Mouse (Mus musculus) layer of hippocampus, postnatal 14 days (tissue): ENCODE measurements around the gene Zar1l. TPM values are rescaled to one million over a fixed set of nuclear protein-coding genes. Genes with fewer than 3 reads are reported as not detected.

Source experiments
- DNase-seq, 2 experiments: peaks; one replicate each; pipeline ENCODE4 v3.0.0; 2021 to 2022; ENCODE audit warnings: low spot score in 2 of 2, mixed read lengths in 1 of 2
- total RNA-seq, 2 experiments: library from RNA; stranded (reverse); gene quantifications; 2 replicates each; pipeline ENCODE4 v1.2.3; 2021

The Zar1l gene
- total RNA-seq, 2 experiments from 2014 or later, result not detected

DNA sequence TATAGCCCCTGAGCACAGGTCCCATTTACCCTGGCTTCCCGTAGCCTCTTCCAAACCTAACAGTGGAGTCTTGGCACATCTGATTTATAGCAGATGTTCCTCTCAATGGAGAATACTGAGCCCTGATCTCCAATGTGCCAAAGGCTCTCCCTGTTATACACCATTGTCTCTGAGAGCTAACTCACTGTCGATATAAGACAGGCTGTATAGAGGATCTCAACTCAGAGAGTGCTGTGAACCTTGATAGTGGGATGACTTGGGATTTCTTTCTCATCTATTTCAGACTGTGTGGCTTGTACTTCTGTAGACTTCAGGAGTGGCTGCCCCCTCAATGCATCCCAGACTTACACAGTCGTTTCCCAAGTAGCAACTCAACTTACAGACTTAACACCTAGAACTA, 27.7 kb downstream of the Zar1l start:
- DNase-seq, result no peak

DNA sequence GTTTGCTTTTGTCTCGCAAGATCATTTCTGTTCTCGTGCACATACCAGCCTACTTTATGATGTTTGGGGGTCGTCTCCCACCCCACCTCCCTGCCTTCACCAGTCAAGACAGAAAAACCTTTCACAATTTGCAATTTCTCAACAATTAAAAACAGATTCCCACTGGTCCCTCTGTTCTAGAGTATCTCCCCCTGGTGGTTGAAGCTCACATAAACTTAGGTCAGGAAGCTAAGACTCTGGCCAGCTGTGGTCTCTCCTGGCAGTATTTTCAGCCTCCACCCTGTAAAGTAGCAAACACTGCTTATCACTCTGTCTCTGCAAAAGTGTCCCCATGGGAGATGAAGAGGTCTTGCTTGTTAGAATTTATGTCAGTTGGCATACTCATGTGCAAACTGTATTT, 32.8 kb downstream of the Zar1l start:
- DNase-seq, result no peak

DNA sequence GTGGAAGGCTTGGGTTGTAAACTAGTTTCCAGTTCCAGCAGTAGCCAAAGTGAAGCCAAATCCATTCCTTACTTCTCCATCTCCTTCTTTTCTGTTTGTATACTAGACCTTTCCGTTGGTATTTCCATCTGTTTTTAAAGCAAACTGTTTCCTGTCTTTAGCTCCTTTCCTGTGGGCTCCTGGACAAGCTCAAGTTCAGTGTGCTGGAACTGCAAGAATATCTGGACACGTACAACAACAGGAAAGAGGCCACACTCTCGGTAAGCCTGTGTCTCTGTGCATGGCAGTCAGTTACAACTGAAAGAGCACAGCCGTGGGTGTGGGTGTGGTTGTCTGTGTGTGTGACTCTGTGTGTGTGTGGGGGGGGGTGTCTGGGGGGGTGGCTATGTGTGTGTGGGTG, 39.4 kb downstream of the Zar1l start:
- no peak for DNase-seq

DNA sequence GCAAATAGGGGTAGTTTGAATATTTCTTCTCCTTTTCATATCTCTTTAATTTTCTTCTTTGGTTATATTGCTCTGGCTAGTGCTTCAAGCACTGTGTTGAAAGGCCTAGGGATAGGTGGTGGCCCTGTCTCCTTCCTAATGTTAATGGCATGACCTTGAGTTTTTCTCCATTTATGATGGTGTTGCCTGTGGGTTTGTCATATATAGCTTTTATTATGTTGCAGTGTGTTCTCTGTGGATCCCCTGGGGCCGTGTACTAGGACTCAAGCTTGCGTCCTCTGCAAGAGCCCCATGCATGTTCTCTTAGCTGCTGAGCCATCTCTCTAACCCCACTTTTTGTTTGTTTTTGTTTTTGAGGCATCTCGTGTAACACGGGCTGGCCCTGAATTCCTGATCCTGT, 40.6 kb downstream of the Zar1l start:
- DNase-seq, result no peak

DNA sequence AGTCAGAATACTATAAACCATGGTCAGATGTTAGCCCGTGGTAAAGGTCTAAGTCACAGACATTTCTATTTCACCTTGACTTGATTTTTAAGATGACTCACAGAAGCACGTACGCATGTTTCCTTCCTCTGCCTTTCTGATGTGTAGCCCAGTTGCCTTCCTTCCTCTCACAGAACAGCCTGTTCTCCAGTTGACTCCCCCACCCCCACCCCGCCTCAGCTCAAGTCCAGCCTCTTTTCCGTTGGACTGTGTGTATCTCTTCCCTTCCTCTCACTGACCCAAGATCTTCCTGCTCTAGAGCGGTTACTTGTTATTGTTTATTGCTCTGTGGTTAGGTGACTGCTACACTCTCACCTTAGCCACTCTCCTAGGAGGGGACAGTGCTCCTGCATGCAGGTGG, 49.5 kb downstream of the Zar1l start:
- no peak for DNase-seq

DNA sequence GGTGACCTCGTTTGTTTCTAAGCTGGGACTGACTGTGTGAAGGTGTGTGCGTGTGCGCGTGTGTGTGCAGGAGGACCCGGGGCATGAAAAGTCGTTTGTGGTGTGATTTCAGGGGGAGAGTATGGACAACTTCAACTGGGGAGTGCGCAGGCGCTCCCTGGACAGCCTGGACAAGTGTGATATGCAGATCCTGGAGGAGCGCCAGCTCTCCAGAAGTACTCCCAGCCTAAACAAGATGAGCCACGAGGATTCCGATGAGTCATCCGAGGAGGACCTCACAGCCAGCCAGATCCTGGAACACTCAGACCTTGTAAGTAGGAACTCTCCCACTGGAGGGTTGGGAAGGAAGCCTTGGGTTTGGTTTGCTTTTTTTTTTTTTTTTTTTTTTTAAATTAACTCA, 51.8 kb downstream of the Zar1l start:
- peak; percentile 26 to 36 for DNase-seq

DNA sequence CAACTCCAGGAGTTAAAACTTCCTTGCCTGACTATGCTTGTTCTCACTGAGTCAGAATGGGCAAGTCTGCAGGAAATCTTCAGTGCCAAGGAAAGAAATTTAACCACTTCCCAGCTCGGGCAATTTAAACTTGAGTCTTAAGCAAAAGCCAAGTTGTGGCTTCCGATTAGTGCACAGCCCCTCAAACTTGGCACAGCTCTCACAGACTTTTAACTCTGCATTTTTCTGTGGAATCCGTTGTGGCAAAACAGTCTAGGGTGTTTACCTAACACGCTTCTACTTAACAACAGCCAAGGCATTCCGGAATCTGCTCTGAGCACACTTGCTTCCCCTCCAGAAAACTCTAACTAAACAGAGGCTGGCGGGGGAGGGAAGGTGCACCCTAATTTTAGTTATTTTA, 52.7 kb downstream of the Zar1l start:
- DNase-seq, result no peak

DNA sequence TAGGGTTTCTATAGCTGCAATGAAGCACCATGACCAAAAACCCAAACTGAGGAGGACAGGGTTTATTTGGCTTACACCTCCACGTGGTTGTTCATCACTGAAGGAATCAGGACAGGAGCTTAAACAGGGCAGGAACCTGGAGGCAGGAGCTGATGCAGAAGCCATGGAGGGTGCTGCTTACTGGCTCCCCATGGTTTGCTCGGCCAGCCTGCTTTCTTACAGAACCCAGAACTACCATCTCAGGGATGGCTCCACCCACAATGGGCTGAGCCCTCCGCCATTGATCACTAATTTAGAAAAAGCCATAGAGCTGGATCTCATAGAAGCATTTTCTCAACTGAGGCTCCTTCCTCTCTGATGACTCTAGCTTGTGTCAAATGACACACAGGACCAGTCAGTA, 53.2 kb downstream of the Zar1l start:
- DNase-seq, result no peak

DNA sequence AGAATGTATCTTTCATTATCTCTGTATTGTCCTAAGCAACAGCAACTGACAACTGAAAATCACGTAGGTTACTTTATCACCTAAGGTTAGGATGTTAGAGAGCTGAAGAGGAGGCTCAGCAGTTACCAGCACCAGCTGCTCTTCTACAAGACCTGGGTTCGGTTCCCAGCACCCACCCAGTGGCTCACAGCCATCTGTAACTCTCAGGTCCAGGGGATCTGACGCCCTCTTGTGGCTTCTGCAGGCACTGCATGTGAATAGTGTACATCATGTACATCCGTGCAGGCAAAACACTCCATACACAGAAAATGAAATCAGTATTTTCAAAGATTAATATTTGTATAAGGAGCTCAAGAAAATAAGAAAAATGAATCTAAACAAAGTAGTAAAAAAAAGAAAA, 58.2 kb downstream of the Zar1l start:
- DNase-seq, result no peak

DNA sequence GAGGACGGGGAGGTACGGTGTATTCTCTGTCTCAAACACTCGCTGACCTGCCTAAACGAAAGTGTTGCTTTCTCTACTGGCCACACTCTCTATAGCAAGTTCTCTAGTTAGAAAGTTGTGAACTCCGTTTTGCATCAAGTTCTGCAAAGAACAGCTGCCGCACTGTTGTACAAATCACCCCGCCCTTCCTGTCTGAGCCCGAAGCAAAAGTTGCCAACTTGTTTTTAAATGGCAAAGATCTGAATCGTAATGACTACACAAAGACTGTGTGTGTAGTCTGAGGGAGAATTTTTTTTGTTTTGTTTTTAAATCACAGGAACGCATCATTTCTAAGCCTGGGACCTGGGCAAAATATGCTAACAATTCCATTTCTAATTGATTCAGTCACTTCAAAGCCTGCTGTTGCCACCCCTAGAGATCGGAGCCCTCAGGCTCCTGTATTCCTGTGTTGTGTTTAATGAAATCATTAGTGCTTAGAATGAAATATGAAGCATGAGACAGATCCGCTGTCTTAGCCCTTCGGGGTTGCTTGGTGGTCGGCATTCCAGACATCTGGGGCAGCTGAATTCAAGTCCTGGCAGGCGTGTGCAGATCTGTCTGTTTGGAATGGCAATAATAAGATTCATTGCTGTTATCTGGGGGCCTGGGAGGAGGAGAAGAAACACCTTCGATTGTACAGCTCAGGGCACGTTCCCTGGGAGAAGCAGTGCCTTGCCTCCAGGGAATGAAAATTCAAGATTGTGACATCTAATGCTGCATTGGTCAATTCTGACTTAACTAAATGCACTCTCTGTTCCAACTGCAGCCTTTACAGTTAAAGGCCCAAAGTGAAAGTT, 59.8 kb downstream of the Zar1l start:
- no peak for DNase-seq

DNA sequence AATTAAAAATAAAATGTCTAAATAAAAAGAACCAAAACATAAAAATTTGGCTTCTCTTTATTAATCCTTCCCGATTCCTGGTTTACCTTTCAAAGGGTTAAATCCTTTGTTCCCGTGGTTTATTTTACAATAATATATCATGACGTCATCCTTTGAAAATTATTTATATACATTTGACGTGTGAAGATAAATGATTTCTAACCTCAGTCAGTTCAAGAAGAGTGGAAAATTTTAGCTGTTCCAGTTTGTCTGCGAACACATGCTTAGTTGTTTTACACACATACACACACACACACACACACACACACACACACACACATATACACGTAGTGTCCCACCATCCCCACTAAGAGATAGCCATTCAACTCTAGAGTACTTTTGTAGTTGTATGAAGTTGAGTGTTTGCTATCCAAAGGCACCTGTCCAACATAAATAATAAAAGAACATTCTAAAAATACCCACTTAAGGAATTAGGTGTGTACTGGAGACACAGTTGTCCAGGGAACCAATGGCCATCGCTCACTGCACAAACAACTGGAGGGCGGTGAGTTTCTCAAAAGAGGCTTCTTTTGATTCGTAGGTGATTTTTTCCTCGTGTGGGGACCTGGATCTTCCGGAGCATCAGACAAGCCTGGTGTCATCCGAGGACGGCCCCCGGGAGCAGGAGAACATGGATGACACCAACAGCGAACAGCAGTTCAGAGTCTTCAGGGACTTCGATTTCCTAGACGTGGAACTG, 60.6 kb downstream of the Zar1l start:
- no peak for DNase-seq

Other genes starting within 250 kb of the Zar1l start
- 1 to 10 TPM; 6.1 to 7.2 TPM for gene Brca2, start 4.5 kb upstream of the Zar1l start, total RNA-seq
- gene N4bp2l1, start 79.0 kb upstream of the Zar1l start, total RNA-seq, result 10 to 100 TPM; 34.3 to 42.6 TPM
- gene N4bp2l2, start 148.0 kb upstream of the Zar1l start, total RNA-seq, result 10 to 100 TPM; 70.1 to 75.4 TPM
- 10 to 100 TPM; 65.9 to 66.5 TPM for gene Pds5b, start 155.6 kb upstream of the Zar1l start, total RNA-seq